Mouse (Mus musculus) cerebellum, adult (tissue): ENCODE data around the gene Gsg1l.

ENCODE experiments used
- ATAC-seq: cut with Nextera tagmentation; 2 replicates; pipeline ENCODE4 v1.9.2; 2017; ENCODE audit warnings: mild to moderate bottlenecking, moderate library complexity, mixed read lengths; ENCODE audit not compliant: insufficient number of reproducible peaks, low FRiP score, low TSS enrichment

The Gsg1l gene

GRCm38 (mm10) chr7:126082286-126082741 lies at the start of gene Gsg1l:
TSS of gene Gsg1l (minus strand) at chr7:126082411.
- peak; percentile 28; the same call in 1 of the 2 replicates for ATAC-seq

GRCm38 (mm10) chr7:126127673-126128072 lies 45.5 kb upstream of the Gsg1l start:
- no peak for ATAC-seq

GRCm38 (mm10) chr7:126126502-126126901 lies 44.3 kb upstream of the Gsg1l start:
- ATAC-seq, result no peak

- no peak for ATAC-seq
These were observed 39.3 kb upstream of the Gsg1l start for GRCm38 (mm10) chr7:126121533-126121932.

- no peak for ATAC-seq
These were observed 37.6 kb upstream of the Gsg1l start for GRCm38 (mm10) chr7:126119819-126120218.

GRCm38 (mm10) chr7:126113263-126113662 lies 31.1 kb upstream of the Gsg1l start:
- no peak for ATAC-seq

- ATAC-seq, result no peak
These were observed 29.0 kb upstream of the Gsg1l start for GRCm38 (mm10) chr7:126111230-126111629.

- ATAC-seq, result no peak
These were observed 27.7 kb upstream of the Gsg1l start for GRCm38 (mm10) chr7:126109898-126110297.

- no peak for ATAC-seq
These were observed 18.2 kb upstream of the Gsg1l start for GRCm38 (mm10) chr7:126100440-126100839.

- no peak for ATAC-seq
These were observed 17.6 kb upstream of the Gsg1l start for GRCm38 (mm10) chr7:126099835-126100234.

GRCm38 (mm10) chr7:126099163-126099775 lies 17.1 kb upstream of the Gsg1l start:
- no peak for ATAC-seq

GRCm38 (mm10) chr7:126097219-126097915 lies 15.2 kb upstream of the Gsg1l start:
- no peak for ATAC-seq

- no peak for ATAC-seq
These were observed 14.4 kb upstream of the Gsg1l start for GRCm38 (mm10) chr7:126096596-126096995.

- no peak for ATAC-seq
These were observed 12.5 kb upstream of the Gsg1l start for GRCm38 (mm10) chr7:126094738-126095137.

- no peak for ATAC-seq
These were observed 11.0 kb upstream of the Gsg1l start for GRCm38 (mm10) chr7:126093162-126093561.

- ATAC-seq, result peak; percentile 28; the same call in 1 of the 2 replicates
These were observed 7.6 kb upstream of the Gsg1l start for GRCm38 (mm10) chr7:126089782-126090181.

- ATAC-seq, result no peak
These were observed 5.9 kb upstream of the Gsg1l start for GRCm38 (mm10) chr7:126088155-126088554.

GRCm38 (mm10) chr7:126087602-126088001 lies 5.4 kb upstream of the Gsg1l start:
- ATAC-seq, result no peak

- no peak for ATAC-seq
These were observed 4.1 kb upstream of the Gsg1l start for GRCm38 (mm10) chr7:126086321-126086741.

- no peak for ATAC-seq
These were observed 2.9 kb upstream of the Gsg1l start for GRCm38 (mm10) chr7:126085154-126085553.

GRCm38 (mm10) chr7:126083980-126084348 lies 1.8 kb upstream of the Gsg1l start:
- ATAC-seq, result no peak
